Mouse (Mus musculus): ENCODE data around the gene Rgl3.

- TF ChIP-seq CTCF (IDR thresholded peaks at IDR 0.05; ENCODE audit: low read depth) (no peak), EP300 (IDR thresholded peaks at IDR 0.05; ENCODE audit: low read depth) (no peak)
These were observed 39.2 kb upstream of the Rgl3 start for GRCm38 (mm10) chr9:22028467-22028866.
